Mouse (Mus musculus): ENCODE measurements around the gene Peli2.

Gene Peli2

DNA sequence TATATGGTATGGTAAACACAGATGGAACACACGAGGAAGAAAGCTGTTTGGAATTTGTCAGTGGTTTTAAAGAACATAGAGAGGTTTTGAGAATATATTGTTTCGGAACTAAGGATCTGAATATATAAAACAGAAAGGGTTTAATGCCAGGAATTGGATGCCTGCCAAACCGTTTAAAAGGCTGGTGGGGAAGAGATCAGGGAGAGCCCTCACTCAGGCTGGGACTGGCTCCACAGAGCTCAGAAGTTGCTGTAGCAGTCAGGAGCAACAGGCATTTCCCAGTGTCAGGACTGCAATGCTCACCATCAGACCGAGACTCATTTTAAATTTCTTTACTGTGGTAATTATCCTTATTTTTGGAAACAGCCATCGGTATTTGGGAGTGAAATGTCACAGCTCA lies 76.2 kb downstream of the Peli2 start:
- DNase-seq: no peak

- DNase-seq: no peak
Measured at GRCm38 (mm10) chr14:48197287-48197686, 76.7 kb downstream of the Peli2 start.

- DNase-seq: no peak
Measured at GRCm38 (mm10) chr14:48198190-48198954, 77.7 kb downstream of the Peli2 start.

DNA sequence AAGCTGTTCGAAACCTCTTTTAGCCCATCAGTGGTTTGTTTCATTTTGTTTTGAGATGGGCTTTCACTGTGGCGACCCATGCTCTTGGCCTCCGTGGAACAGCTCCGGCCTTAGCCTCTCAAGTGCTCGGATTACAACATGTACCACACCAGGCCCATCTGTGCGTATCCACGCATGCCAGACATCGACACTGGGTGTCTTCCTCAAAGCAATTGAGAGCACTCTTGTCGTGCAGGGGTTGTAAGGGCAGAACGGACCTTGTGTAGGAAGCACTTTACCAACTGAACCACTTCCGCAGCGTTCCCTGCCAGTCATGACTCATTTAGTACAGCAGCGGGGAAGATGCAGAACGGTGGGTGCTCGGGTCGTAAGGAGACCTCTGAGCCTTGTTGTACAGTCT lies 78.3 kb downstream of the Peli2 start:
- DNase-seq: no peak

GRCm38 (mm10) chr14:48199506-48199905 lies 78.9 kb downstream of the Peli2 start:
- DNase-seq: no peak

DNA sequence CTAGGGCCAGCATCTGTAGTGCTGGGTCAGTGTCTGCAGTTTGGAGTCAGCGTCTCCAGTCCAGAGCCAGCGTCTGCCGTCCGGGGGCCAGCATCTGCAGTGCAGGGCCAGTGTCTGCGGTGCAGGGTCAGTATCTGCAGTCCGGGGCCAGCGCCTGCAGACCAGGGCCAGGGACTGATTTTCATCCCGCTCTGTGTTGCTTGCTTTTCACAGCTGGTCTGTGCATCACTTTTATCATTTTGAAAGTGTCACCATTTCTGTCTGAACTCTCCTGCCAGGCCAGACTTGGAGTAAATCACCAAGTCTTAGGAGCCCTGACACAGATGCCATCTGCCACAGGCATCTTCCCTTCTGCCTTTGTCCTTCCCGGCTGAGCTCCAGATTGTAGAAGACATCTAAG lies 79.7 kb downstream of the Peli2 start:
- no peak for DNase-seq

GRCm38 (mm10) chr14:48200788-48201187 lies 80.2 kb downstream of the Peli2 start:
- DNase-seq: no peak

DNA sequence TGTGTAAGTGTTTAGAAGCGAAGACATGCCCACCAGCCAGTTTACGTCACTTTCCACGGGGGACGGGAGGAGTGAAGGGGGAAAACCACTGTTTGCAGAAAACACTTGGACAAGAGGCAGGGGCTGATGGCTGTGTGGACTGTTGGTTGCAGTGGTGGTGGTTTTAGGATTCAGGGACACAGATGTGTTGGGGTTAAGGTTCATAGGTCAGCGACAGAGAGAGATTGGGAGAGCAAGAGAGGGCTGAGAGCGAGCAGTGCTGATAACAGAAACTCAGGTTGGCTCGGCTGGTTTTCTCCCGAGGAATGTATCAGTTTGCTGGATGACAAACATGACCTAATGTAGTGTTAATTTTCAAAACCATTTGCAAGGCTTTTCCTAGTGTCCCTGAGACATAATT lies 80.8 kb downstream of the Peli2 start:
- DNase-seq: no peak

- no peak for DNase-seq
Measured at GRCm38 (mm10) chr14:48202096-48203036, 81.7 kb downstream of the Peli2 start.

DNA sequence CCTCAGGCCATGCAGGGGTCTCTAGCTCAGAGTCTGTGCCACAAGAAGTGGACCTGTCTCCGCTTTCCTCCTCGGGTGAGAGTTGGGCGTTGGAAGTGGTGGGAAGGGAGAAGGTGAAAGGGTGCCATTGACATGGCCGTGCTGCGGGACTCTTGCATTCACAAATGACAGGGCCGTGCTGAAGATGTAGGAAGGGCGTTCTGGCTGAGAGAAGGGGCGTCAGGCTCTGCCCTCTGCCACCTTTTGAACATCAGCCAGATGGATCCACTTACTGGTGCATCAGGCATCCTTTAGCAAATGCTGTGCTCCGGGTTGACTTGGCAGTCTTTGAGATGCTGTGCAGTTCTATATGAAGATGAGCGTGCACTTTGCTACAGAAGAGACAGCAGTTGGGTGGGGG lies 84.4 kb downstream of the Peli2 start:
- no peak for DNase-seq

DNA sequence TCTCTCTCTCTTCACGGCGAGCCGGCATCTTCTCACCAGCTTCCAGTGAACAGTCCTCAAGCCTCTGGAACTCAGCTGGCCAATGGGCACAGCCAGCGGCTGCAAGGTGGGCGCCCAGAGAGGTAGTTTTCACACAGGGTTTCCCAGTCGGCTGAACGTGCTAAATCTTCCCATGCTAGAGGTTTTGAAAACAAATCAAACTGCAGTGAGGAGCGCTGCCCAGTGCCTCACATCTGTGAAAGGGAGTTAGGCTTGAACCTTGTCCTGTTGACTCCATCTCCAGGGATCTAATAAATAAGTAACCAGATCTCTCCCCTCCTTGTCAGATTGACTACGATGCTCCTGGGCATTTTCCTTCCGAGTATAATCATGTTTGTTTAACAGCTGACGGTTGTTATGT lies 85.0 kb downstream of the Peli2 start:
- peak; percentile 54 for DNase-seq

- DNase-seq: no peak
Measured at GRCm38 (mm10) chr14:48207119-48207518, 86.5 kb downstream of the Peli2 start.

DNA sequence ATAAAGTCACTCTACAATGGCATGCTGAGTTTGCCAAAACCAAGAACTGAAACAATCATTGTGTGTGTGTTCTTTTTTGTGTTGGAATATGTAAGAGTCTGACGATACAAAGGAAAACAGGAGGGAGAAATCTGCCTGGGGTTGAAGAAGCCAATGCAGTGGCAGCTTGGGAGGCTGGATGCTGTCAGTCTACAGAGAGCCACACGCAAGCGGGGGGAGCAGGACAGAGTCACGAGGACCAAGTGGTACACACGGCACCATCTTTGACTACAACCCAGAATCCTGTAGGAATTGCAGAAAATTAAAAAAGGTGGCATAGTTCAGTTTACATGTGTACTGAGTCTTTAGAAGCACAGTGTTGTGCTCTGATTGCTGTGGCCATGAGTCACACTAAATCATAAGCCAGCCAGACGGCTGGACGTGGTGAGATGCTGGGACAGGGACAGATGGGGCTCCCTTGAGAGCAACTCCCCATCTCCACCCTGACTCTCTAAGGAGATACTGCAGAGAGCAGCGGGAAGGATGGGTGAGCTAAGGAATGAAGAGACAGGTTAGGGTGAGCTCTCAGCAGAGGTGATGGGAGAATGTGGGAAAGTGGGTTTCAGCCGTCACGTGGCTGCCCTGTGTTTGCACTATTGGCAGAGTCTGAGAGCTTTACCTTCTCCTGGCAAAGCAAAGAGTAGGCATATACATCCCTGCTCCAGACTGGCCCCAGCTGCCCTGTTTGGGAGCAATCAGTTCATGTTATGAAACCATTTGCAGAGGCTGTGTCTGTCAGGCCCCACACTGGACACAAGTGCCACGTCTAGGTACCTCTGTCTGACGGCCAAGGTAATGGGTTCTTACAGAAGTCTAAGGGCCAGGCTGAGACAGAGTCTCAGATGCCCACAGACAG lies 87.4 kb downstream of the Peli2 start:
- DNase-seq: no peak

DNA sequence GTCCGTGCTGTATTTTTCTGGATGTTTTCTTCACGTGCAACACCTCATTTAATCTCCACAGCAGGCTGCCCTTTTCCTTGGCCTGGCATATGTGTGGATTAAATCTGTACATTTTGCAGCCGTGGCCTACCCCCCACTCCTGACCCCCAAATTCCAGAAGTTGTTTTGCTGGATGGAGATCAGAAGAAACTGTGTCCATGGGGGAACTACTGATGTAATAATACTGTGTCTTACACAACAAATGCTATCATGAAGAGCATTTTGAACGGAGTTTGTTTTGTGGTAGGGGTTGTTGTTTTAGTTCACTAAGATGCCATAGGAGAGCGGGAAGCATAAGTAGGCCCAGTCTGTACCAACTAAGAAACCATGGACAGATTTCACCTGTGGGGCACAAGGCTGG lies 88.8 kb downstream of the Peli2 start:
- DNase-seq: no peak

DNA sequence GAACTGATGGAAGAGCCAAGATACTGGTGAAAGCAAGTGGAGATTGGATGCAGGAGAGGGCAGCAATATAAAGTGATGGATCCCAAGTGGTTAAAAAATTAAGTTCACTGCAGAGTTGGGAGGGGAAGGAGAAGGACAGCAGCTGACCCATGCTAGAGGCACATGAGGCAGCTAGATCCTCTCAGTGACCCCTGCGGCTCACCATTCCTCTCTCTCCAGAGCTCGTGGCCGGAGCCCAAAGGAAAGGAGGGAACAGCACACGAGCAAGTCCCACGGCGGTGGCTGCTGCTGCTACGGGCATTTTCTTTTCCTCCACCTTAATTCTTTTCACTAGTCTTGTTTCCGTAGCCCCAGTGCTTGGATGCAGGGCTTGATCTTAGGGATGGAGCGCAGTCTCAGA lies 89.5 kb downstream of the Peli2 start:
- DNase-seq: no peak

DNA sequence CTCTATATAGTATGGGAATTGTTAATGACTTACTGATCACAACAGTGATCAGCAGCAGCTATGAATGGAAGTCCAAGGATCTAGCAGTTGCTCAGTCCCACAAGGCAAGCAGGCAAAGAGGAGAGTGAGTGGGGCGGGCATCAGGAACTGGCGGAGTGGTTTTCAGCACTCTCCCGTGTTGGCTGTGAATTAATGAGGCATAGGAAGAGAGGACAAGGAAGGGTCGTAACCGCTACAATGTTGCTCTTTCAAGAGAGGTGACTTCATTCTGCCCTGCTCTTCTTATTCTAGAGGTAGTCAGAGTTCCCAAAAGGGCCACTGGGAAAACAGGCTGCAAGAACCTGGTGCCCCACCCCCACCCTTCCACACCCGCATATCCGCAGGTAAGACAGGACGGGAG lies 90.9 kb downstream of the Peli2 start:
- no peak for DNase-seq

DNA sequence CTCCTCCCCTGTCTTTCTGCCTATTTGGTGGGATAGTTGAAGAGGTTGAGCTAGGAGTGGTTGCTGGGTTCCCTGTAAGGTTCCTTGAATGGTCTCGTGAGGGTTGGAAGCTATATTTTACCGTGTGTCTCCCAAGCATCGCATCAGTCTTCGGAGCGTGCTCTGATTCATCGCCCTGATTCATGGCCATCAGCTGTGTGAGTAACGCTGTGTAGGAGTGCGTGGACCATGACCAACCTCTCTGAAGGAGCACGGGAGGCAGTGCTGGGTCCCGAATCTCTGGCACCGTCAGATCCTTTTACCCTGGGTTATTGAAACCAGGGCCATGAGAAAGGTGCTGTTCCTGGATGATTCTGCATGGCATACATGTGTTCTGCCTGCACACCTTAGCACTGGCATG lies 92.2 kb downstream of the Peli2 start:
- DNase-seq: no peak

DNA sequence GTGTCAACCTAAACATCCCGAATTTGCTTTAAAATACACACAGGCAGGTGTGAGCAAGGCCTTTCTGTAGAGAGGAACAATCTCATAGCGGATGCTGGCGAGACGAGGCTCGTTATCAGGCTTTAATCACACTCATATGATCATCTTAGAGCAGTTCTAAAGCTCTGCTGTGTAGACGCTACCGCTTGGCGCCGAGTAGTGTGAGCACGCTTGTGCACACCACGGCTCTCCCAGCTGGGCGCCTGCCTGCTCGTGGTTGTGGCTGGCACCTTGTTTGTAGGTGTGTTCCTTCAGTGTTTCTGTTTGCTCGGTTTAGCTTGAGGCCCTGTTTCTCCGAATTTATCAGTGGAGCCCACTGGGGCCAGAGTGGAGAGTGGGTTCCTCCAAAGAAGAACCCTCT lies 93.0 kb downstream of the Peli2 start:
- no peak for DNase-seq

GRCm38 (mm10) chr14:48222051-48222450 lies 101.4 kb downstream of the Peli2 start:
- no peak for DNase-seq

DNA sequence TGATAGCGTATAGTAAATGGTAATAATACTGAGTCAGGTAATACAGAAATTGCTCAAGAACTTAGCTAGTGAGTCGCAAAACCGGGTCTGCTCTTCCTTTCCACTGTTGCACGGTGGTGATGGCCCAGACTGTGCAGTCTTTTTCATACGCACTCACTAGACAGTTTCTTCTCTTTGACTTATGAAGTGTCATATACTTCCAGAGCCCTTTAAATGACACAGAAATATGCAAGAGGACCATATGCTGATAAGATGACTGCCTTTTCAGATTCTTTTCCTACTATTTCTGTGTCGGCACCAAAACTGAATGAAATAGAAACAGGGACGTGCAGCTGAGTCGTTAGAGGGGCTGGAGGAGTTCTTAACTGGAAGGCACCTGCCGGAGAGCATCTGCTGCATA lies 102.1 kb downstream of the Peli2 start:
- no peak for DNase-seq

DNA sequence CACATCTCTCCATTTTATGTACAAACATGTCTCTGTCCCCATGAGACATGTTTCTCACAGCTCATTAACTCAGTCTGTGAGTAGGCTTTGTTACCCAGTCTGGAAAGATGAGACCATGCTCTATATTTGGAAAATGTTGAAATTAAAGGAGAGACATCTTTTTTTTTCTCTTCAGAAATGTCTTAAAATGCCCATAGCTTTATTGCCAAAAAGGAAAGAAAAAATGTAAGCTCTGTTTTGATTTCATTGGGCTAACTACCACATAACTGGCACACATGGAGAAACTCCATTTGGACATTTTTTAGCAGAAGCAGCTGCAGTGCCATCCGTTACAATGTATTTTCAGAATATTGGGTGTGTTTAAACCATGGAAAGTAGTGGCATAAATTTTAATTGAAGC lies 103.6 kb downstream of the Peli2 start:
- DNase-seq: no peak

- DNase-seq: no peak
Measured at GRCm38 (mm10) chr14:48224861-48225300, 104.3 kb downstream of the Peli2 start.

DNA sequence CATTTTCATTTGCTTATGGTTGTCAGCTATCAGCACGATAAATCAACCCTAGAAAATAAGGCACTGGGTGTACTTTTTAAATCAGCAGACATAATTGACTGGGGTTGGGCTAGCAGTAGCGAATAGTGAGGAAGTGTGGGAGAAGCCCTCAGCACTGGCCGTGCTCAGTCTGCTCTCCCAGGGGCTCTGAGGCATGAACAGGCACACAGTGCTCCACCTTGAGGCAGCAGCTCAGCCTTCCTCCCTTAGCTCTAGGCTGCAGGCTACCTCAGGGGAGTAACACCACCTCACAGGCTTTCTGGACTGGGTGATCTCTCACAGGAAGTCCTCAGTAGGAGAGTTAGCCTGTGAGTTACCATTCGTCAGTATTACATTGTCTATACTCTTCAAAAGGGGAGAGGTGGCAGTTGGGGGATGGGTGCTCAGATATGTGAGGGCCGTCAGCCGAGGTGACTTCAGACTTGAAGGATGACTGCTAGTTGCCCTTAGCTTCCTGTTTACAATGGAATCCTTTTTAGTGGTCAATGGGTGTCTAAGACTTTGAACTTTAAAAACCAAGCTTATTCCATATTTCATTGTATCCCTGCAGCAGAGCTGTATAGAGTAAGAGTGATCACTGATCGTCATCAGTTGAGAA lies 105.3 kb downstream of the Peli2 start:
- DNase-seq: no peak
